Mouse (Mus musculus): ENCODE measurements around the gene Prepl.

DNA sequence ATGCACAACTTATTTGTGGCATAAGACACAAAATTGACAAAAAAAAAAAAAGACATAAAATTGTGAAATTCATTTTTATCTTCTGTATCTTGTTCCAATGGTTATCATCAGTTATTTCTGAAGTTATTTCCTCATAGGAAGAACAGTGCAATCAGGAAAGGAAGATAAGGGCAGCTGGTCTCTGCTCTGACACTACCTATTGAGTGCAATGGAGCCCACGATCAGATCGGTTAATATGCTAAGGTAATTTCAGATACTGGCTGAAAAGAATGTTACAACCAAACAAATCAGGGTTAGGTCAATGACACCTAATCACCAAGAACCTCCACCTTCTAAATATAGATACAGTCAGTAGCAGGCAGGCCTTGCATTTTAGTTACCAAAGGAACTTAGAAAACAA is 4.7 kb downstream of the Prepl start:
- no peak for TF ChIP-seq CEBPB (IDR thresholded peaks at IDR 0.05; ENCODE audit: low read depth)
- TF ChIP-seq CTCF (IDR thresholded peaks at IDR 0.05; ENCODE audit: control insufficient read depth, insufficient read depth, insufficient read length): no peak
- TF ChIP-seq FOSL1 (IDR thresholded peaks at IDR 0.05; ENCODE audit: insufficient read depth, low read length, poor library complexity, severe bottlenecking): no peak
- TF ChIP-seq MYOG (IDR thresholded peaks at IDR 0.05; ENCODE audit: control insufficient read depth, extremely low read depth, insufficient read length): no peak

Measured in C2C12 (cell line).